Mouse (Mus musculus) midbrain, embryonic 11.5 days (tissue): ENCODE data around the gene Scn10a. TPM values are rescaled to one million over a fixed set of nuclear protein-coding genes. Genes with fewer than 3 reads are reported as not detected.

Source experiments
- ATAC-seq: fragments of 200-750 bp; cut with Nextera tagmentation; 2 replicates; pipeline ENCODE4 v1.8.0; 2017; ENCODE audit warnings: moderate TSS enrichment, moderate library complexity; ENCODE audit not compliant: low FRiP score
- DNase-seq: peaks from one replicate; pipeline ENCODE4 v3.0.0; 2015; ENCODE audit warnings: low spot score; ENCODE audit errors: missing footprints
- H3K27ac ChIP-seq: fragments of 300-500 bp; sonication (generic); 2 replicates; pipeline ENCODE4 v1.5.1; 2014; ENCODE audit warnings: low read depth, low read length
- H3K27me3 ChIP-seq: fragments of 300-500 bp; sonication (generic); 2 replicates; pipeline ENCODE4 v1.6.1; 2014; ENCODE audit warnings: mild to moderate bottlenecking, low read length, moderate library complexity, mixed read lengths; ENCODE audit not compliant: control insufficient read depth, insufficient read depth
- H3K36me3 ChIP-seq: fragments of 300-500 bp; sonication (generic); 2 replicates; pipeline ENCODE4 v1.6.1; 2014; ENCODE audit warnings: mild to moderate bottlenecking, low read length, moderate library complexity, mixed read lengths; ENCODE audit not compliant: control insufficient read depth, insufficient read depth
- H3K4me1 ChIP-seq: fragments of 300-500 bp; sonication (generic); 2 replicates; pipeline ENCODE4 v1.6.1; 2014; ENCODE audit warnings: low read length; ENCODE audit not compliant: control insufficient read depth, insufficient read depth
- H3K4me2 ChIP-seq: fragments of 300-500 bp; sonication (generic); 2 replicates; pipeline ENCODE4 v1.6.1; 2014; ENCODE audit warnings: mild to moderate bottlenecking, moderate library complexity
- H3K4me3 ChIP-seq: fragments of 300-500 bp; sonication (generic); 2 replicates; pipeline ENCODE4 v1.5.1; 2014; ENCODE audit warnings: low read depth, low read length
- H3K9ac ChIP-seq: fragments of 300-500 bp; sonication (generic); 2 replicates; pipeline ENCODE4 v1.6.1; 2014; ENCODE audit warnings: low read length
- H3K9me3 ChIP-seq: fragments of 300-500 bp; sonication (generic); 2 replicates; pipeline ENCODE4 v1.6.1; 2016; ENCODE audit warnings: low read length; ENCODE audit not compliant: control insufficient read depth
- WGBS: fragments of 180-500 bp; shearing (Covaris S2); extraction: QIAGEN DNeasy Blood & Tissue Kit; methylation state at CpG from one replicate; pipeline ENCODE4 v1.1.7; 2014; 5-methylcytosine and 5-hydroxymethylcytosine counted together
- polyA plus RNA-seq: library from polyadenylated mRNA; unstranded; fragments of >200 nt; fragmentation: Nextera tagmentation; extraction: Ambion mirVana; gene quantifications from 2 replicates; pipeline ENCODE4 v1.2.1, GENCODE M21; 2014

Gene Scn10a
- not detected in 2 replicates for polyA plus RNA-seq

GRCm38 (mm10) chr9:119719222-119719621, at the start of gene Scn10a:
Gene Scn10a (minus strand): TSS chr9:119719322.
- Histone ChIP-seq H3K9me3 (no peaks in the 10 kb centered on the region), H3K36me3 (no peaks in the 10 kb centered on the region), H3K27ac (no peak within 1 kb of the TSS), H3K4me1 (no peaks in the 10 kb centered on the region), H3K27me3 (no peaks in the 10 kb centered on the region), H3K4me3 (no peak within 1 kb of the TSS), H3K4me2 (no peak within 1 kb of the TSS), H3K9ac (no peak within 1 kb of the TSS)
- WGBS = 90% methylated on average over 11 of the region's 11 CpGs
- no peak for ATAC-seq
- DNase-seq = no peak

GRCm38 (mm10) chr9:119768585-119768984, 49.5 kb upstream of the Scn10a start:
- Histone ChIP-seq H3K9me3 (no peaks in the 10 kb centered on the region), H3K36me3 (no peaks in the 10 kb centered on the region), H3K4me2 (no peak overlapping the region), H3K4me1 (no peaks in the 10 kb centered on the region), H3K4me3 (no peak overlapping the region), H3K27ac (no peak overlapping the region), H3K9ac (no peak overlapping the region), H3K27me3 (no peaks in the 10 kb centered on the region)
- DNase-seq (no peak), ATAC-seq (no peak)
- WGBS = 47% methylated on average over 7 of the region's 7 CpGs

GRCm38 (mm10) chr9:119760226-119760625, 41.1 kb upstream of the Scn10a start:
- H3K9ac ChIP-seq = no peak overlapping the region
- no peaks in the 10 kb centered on the region for H3K4me1 ChIP-seq
- no peak overlapping the region for H3K4me2 ChIP-seq
- H3K27ac ChIP-seq = no peak overlapping the region
- H3K36me3 ChIP-seq = no peaks in the 10 kb centered on the region
- ATAC-seq (no peak), DNase-seq (no peak)
- H3K27me3 ChIP-seq = no peaks in the 10 kb centered on the region
- peaks cover 4% of the 10 kb centered on the region; the same call in 1 of the 2 replicates for H3K9me3 ChIP-seq
- 86% methylated on average over 3 of the region's 3 CpGs for WGBS
- H3K4me3 ChIP-seq = no peak overlapping the region

DNA sequence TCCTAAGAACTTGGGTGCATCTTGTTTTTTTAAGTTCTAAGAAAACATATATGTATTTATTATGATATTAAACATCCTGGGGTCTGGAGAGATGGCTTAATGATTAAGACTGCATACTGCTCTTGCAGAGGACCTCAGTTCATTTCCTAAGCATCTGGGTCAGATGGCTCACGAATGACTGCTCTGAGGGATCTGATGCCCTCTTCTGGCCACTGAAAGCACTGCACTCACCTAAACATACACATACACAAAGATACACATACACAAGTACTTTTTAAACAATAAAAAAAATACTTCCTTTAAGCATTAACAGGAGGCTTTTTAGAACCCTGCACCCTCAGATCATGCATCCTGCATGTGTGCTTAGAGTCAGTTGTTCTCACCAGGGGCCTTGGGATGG, 40.3 kb upstream of the Scn10a start:
- H3K4me2 ChIP-seq = no peak overlapping the region
- no peaks in the 10 kb centered on the region for H3K27me3 ChIP-seq
- no peak for DNase-seq
- H3K9ac ChIP-seq = no peak overlapping the region
- no peaks in the 10 kb centered on the region for H3K4me1 ChIP-seq
- 75% methylated on average over 1 of the region's 1 CpGs for WGBS
- peaks cover 6% of the 10 kb centered on the region; the same call in 1 of the 2 replicates for H3K9me3 ChIP-seq
- no peak overlapping the region for H3K27ac ChIP-seq
- H3K4me3 ChIP-seq = no peak overlapping the region
- no peaks in the 10 kb centered on the region for H3K36me3 ChIP-seq
- no peak for ATAC-seq

- DNase-seq = peak; percentile 86
- Histone ChIP-seq H3K4me1 (no peaks in the 10 kb centered on the region), H3K27me3 (no peaks in the 10 kb centered on the region), H3K4me2 (no peak overlapping the region), H3K27ac (no peak overlapping the region), H3K9ac (no peak overlapping the region), H3K9me3 (peaks cover 2% of the 10 kb centered on the region; the same call in 1 of the 2 replicates), H3K4me3 (no peak overlapping the region), H3K36me3 (no peaks in the 10 kb centered on the region)
- ATAC-seq = no peak
- WGBS = 19% methylated on average over 5 of the region's 5 CpGs
These were observed 32.4 kb upstream of the Scn10a start for GRCm38 (mm10) chr9:119751507-119751906.

DNA sequence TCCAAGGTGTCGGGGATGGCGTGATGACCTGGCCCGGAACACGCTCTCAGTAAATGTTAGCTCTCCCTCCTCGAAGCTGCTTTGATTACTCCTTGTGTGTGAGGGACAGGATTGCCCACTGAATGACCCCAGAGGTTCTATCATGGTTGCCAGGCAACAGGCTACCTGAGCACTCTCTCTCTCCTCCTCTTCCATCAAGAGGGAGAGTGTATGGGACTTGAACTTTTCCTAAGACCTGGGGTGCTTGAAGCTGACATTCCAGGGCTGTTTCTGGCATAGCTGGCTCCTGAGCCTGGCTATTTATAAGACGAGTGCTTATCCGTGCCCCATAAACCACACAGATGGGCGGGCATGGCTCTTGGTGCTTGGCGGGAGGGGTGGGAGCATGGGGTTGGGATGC, 30.0 kb upstream of the Scn10a start:
- WGBS = 89% methylated on average over 9 of the region's 9 CpGs
- Histone ChIP-seq H3K9me3 (no peaks in the 10 kb centered on the region; the same call in 1 of the 2 replicates), H3K36me3 (no peaks in the 10 kb centered on the region), H3K9ac (no peak overlapping the region), H3K4me1 (no peaks in the 10 kb centered on the region), H3K4me2 (no peak overlapping the region), H3K27ac (no peak overlapping the region), H3K4me3 (no peak overlapping the region), H3K27me3 (no peaks in the 10 kb centered on the region)
- DNase-seq = no peak
- ATAC-seq = no peak

DNA sequence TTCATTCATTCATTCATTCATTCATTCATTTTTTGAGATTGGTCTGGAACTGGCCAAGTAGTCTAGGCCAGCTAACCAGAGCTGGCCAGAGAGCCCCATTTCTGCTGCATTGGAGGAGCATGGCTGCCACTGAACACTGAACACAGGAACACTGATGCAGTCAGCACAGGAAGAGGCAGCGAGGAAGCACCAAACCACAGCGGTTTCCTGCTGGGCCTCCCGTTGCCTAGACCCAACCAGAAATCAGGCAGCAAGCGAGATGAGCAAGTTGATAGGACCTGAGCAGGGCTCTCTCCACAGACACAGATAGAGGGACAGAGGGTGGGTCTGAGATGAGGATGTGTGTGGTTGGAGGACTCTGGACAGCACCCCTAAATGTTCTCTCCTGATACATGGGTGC, 24.8 kb upstream of the Scn10a start:
- Histone ChIP-seq H3K36me3 (no peaks in the 10 kb centered on the region), H3K9ac (no peak overlapping the region), H3K9me3 (no peaks in the 10 kb centered on the region; the same call in 1 of the 2 replicates), H3K4me1 (no peaks in the 10 kb centered on the region), H3K27ac (no peak overlapping the region), H3K4me2 (no peak overlapping the region), H3K27me3 (no peaks in the 10 kb centered on the region), H3K4me3 (no peak overlapping the region)
- ATAC-seq = no peak
- 87% methylated on average over 4 of the region's 4 CpGs for WGBS
- DNase-seq = no peak

DNA sequence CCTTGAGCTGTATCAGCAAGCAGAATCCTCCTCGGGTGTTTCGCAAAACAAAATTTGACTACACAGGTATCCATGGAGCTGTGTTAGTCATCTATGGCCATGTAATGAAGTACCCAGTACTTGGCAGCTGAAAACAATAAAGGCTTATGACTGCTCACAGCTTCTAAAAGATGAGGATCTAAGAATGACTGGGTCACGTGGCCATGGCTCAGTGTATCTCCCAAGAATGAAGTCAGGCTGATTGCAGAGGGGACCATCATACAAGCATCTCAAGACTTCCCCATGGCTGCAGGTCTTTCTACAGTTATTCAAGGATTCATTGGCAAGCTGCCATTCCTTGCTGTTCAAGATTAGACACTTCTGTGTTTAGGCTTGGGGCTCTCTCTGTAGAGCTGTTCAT, 24.2 kb upstream of the Scn10a start:
- DNase-seq (no peak), ATAC-seq (no peak)
- WGBS = 88% methylated on average over 3 of the region's 3 CpGs

DNA sequence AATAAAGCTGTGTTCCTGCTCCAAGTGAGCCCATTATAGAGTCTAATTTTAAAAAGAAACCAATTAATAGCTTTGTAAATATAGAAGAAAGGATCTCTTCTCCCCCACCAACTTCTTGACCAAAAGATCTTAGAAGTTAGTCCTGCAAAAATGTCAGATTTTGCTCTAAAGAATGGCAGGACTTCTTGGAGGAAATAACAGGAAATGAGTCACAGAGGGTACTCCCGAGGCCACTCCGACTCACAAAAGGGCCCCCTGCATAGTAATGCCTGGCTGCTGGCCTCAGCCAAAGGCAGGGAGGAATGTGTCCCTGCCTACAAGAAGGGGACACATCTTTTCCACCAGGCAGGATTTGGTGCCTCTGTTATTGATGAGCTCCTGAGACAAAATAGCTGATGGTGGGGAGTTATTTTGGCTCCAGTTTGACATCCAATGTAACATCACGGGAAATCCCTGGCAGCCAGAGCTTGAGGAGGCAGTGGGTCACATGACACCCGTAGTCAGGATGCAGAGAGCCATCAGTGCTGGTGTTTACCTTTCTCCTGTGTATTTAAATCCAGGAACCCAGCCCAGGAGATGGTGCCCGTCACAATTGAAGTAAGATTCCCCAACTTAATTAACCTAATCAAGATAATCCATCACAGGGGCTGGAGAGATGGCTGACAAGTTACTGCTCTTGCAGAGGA, 22.1 kb upstream of the Scn10a start:
- DNase-seq = no peak
- Histone ChIP-seq H3K4me3 (no peak overlapping the region), H3K4me1 (no peaks in the 10 kb centered on the region), H3K4me2 (no peak overlapping the region), H3K9me3 (no peaks in the 10 kb centered on the region), H3K36me3 (no peaks in the 10 kb centered on the region), H3K9ac (no peak overlapping the region), H3K27me3 (no peaks in the 10 kb centered on the region), H3K27ac (no peak overlapping the region)
- WGBS = 51% methylated on average over 5 of the region's 5 CpGs
- ATAC-seq = no peak

More for the DNA sequence above, 24.2 kb upstream of the Scn10a start:
- H3K36me3 ChIP-seq = no peaks in the 10 kb centered on the region
- no peaks in the 10 kb centered on the region for H3K27me3 ChIP-seq
- no peak overlapping the region for H3K4me3 ChIP-seq
- H3K9me3 ChIP-seq = no peaks in the 10 kb centered on the region; the same call in 1 of the 2 replicates
- no peak overlapping the region for H3K27ac ChIP-seq
- no peak overlapping the region for H3K9ac ChIP-seq
- no peaks in the 10 kb centered on the region for H3K4me1 ChIP-seq
- no peak overlapping the region for H3K4me2 ChIP-seq
